In the genomic region with DNA sequence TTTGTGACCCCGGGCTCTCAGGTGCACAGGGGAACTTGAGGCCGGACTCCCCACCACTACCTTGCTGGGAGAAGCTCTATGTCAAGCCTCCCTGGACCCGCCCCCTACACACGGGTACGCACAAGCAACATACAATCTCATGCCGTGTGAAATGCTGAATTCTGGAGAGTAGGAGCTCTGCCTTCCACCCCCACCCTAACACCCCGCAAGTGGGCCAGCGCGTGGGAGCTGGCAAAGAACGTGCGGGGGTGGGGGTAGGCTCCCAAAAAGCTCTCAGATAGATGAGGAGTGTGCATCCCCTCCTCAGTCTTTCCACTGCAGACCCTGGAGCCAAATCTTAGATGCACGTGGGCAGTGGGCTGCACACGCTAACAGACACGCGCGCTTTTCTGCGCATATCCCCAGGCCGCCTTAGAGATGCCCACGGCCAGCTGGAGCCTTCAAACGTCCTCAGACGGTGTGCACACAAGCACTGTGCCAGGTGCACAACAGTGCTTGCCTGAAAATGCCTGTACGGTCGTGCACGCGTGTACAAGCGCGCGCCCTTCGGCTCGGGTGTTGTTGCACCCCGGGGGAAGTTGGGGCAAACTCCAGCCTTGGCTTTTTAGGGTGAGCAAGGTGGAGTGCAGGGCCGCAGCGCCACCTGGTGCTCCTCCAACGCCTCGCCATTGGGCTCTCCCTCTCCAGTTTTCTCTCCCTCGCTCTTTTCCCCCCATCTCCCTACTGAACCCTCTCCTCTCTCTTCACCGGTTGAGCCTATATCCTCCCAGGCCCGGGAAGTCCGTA, we compare ENCODE assay signal across 9 mouse cellular contexts. TPM values are rescaled to one million over a fixed set of nuclear protein-coding genes. Genes with fewer than 3 reads are reported as not detected.
DNase-seq lines count a peak whose midpoint lies in the region; ATAC-seq lines count a peak whose summit lies in the region.
"Had no signal": no experiment of that assay in that cellular context is flagged by ENCODE, and none has a peak within 500 bp of the region (broad histone marks: within the 10 kb centered on the region; RNA-seq: fewer than 3 reads in every experiment).

No protein-coding gene starts in this region.

- H3K4me2 ChIP-seq in liver, embryonic 11.5 days: peak overlapping the region; percentile 63
- peak overlapping the region; percentile 90 for H3K4me2 ChIP-seq in neural tube, embryonic 12.5 days (replicated peaks)

- H3K9me3 ChIP-seq in liver, embryonic 11.5 days (ENCODE audit: control insufficient read depth, low read length): no peaks in the 10 kb centered on the region
- no peaks in the 10 kb centered on the region for H3K9me3 ChIP-seq in neural tube, embryonic 12.5 days

- H3K4me1 ChIP-seq in liver, embryonic 11.5 days (replicated peaks; ENCODE audit: control insufficient read depth, insufficient read depth, low read length): no peaks in the 10 kb centered on the region
- peaks cover 27% of the 10 kb centered on the region for H3K4me1 ChIP-seq in neural tube, embryonic 12.5 days

- no peaks in the 10 kb centered on the region for H3K36me3 ChIP-seq in liver, embryonic 11.5 days (ENCODE audit: control insufficient read depth, insufficient read depth, low read length)
- H3K36me3 ChIP-seq in neural tube, embryonic 12.5 days: no peaks in the 10 kb centered on the region

- peak; percentile 39 for ATAC-seq in granulocyte monocyte progenitor cell, adult 5-6 weeks (replicated peaks; ENCODE audit: poor library complexity, severe bottlenecking)
- ATAC-seq in liver, embryonic 11.5 days (replicated peaks; ENCODE audit: low FRiP score): no peak
- ATAC-seq in neural tube, embryonic 12.5 days (ENCODE audit: low FRiP score, low read depth): peak; percentile 58

- H3K9ac ChIP-seq in liver, embryonic 11.5 days (ENCODE audit: low read depth, low read length): no peak overlapping the region
- peak overlapping the region; percentile 52 for H3K9ac ChIP-seq in neural tube, embryonic 12.5 days

- DNase-seq in heart, adult 18-20 months: peak; percentile 11 to 28
- no peak for DNase-seq in heart, adult 11 months
- peak; percentile 60 to 84 for DNase-seq in cerebellum, postnatal 4 days (ENCODE audit: low spot score in 2 of 2)
- DNase-seq in kidney, postnatal 10 days: peak; percentile 73
- peak; percentile 55 for DNase-seq in liver, embryonic 11.5 days (ENCODE audit: low spot score)
- no peak for DNase-seq in thymus, adult 18-20 months

- no peak overlapping the region for H3K27ac ChIP-seq in liver, embryonic 11.5 days (ENCODE audit: low read depth, low read length)
- no peak overlapping the region for H3K27ac ChIP-seq in neural tube, embryonic 12.5 days
- H3K27ac ChIP-seq: macrophage had no signal

- 2% methylated on average over 39 of the region's 39 CpGs for WGBS in liver, embryonic 11.5 days
- WGBS in neural tube, embryonic 12.5 days: under 1% methylated on average over 39 of the region's 39 CpGs

- H3K4me3 ChIP-seq in liver, embryonic 11.5 days (ENCODE audit: low read depth, low read length): peak overlapping the region; percentile 33; the same call in 1 of the 2 replicates
- H3K4me3 ChIP-seq in neural tube, embryonic 12.5 days: peak overlapping the region; percentile 46

- H3K27me3 ChIP-seq in liver, embryonic 11.5 days (replicated peaks; ENCODE audit: control insufficient read depth, insufficient read depth, low read length): peaks cover 54% of the 10 kb centered on the region
- H3K27me3 ChIP-seq in neural tube, embryonic 12.5 days (replicated peaks): peaks cover 55% of the 10 kb centered on the region

RNA-seq across cellular contexts. Expression of a gene that starts 1.9 kb away (rescaled TPM):
- total RNA-seq in heart, adult 18-20 months (2021): under 1 TPM; 0.23 to 0.25 TPM
- not detected in 2 replicates for total RNA-seq in granulocyte monocyte progenitor cell, adult 5-6 weeks (2014; fragmentation: Nextera tagmentation)
- total RNA-seq in granulocyte monocyte progenitor cell, adult 5-6 weeks (2017): not detected in 2 replicates
- polyA plus RNA-seq in liver, embryonic 11.5 days (2014; fragmentation: Nextera tagmentation; extraction: Ambion mirVana): 0.36 and 0.70 TPM in 2 replicates
- polyA plus RNA-seq in neural tube, embryonic 12.5 days (2016; fragmentation: Nextera tagmentation; extraction: Ambion mirVana): 2.3 and 2.9 TPM in 2 replicates
- polyA plus RNA-seq: macrophage had no signal

Comparison
In these comparisons a context has a peak if more than half of its experiments do, and no peak if none do; other contexts are left out.
1. DNase-seq: peak in heart, adult 18-20 months (2 of 2), cerebellum, postnatal 4 days (2 of 2), kidney, postnatal 10 days (single experiment) and liver, embryonic 11.5 days (single experiment); none in heart, adult 11 months (single experiment) and thymus, adult 18-20 months (0 of 2).